ENCODE assay signal across 25 mouse cellular contexts in genomic region chr12:111032839-111033238, GRCm38 (mm10).
"Had no signal": no experiment of that assay in that cellular context is flagged by ENCODE, and none has a peak within 500 bp of the region (broad histone marks: within the 10 kb centered on the region; RNA-seq: fewer than 3 reads in every experiment).

No protein-coding gene starts in this region.

- H3K4me2 ChIP-seq: heart, embryonic 12.5 days; hindbrain, embryonic 12.5 days; hindbrain, embryonic 14.5 days; intestine, embryonic 15.5 days; limb, embryonic 12.5 days; liver, embryonic 15.5 days had no signal

- H3K4me3 ChIP-seq: gastrocnemius, adult 2 months; heart, embryonic 10.5 days; heart, embryonic 12.5 days; hindbrain, embryonic 10.5 days; hindbrain, embryonic 12.5 days; intestine, embryonic 15.5 days; layer of hippocampus, adult 2 months; left cerebral cortex, adult 2 months; limb, embryonic 10.5 days; limb, embryonic 12.5 days; liver, embryonic 15.5 days had no signal

- H3K9me3 ChIP-seq: heart, embryonic 10.5 days; heart, embryonic 12.5 days; hindbrain, embryonic 10.5 days; hindbrain, embryonic 12.5 days; intestine, embryonic 15.5 days; limb, embryonic 10.5 days; limb, embryonic 12.5 days; liver, embryonic 15.5 days had no signal

- DNase-seq: gastrocnemius, adult 2 months; gastrocnemius, postnatal 10 days; gastrocnemius, postnatal 25 days; heart, adult 18-20 months; heart, postnatal 10 days; heart, postnatal 4 days; kidney, adult 18-20 months; kidney, adult 8-10 months; kidney, postnatal 10 days; kidney, postnatal 25 days; liver had no signal

- ATAC-seq: hindbrain, embryonic 16.5 days; inflammation-experienced regulatory T-cells, adult 6 months; intestine, embryonic 15.5 days; intestine, postnatal 0 days had no signal

- H3K36me3 ChIP-seq: heart, embryonic 10.5 days; heart, embryonic 12.5 days; hindbrain, embryonic 10.5 days; hindbrain, embryonic 12.5 days; intestine, embryonic 15.5 days; limb, embryonic 10.5 days; limb, embryonic 12.5 days; liver, embryonic 15.5 days had no signal

- H3K9ac ChIP-seq: heart, embryonic 12.5 days; hindbrain, embryonic 12.5 days; hindbrain, embryonic 14.5 days; intestine, embryonic 15.5 days; limb, embryonic 12.5 days; liver, embryonic 15.5 days had no signal

- H3K27me3 ChIP-seq: hindbrain, embryonic 12.5 days; intestine, embryonic 15.5 days; limb, embryonic 12.5 days; liver, embryonic 15.5 days had no signal

- H3K27ac ChIP-seq: gastrocnemius, adult 2 months; heart, embryonic 10.5 days; hindbrain, embryonic 10.5 days; hindbrain, embryonic 12.5 days; hindbrain, embryonic 14.5 days; intestine, embryonic 15.5 days; layer of hippocampus, adult 2 months; left cerebral cortex, adult 2 months; limb, embryonic 10.5 days; limb, embryonic 12.5 days had no signal
